In genomic region chr10:121090006-121090405, GRCm38 (mm10) we compare ENCODE assay signal across 10 mouse cellular contexts. TPM values are rescaled to one million over a fixed set of nuclear protein-coding genes. Genes with fewer than 3 reads are reported as not detected.
DNase-seq lines count a peak whose midpoint lies in the region; ATAC-seq and TF ChIP-seq lines count a peak whose summit lies in the region.
"Had no signal": no experiment of that assay in that cellular context is flagged by ENCODE, and none has a peak within 500 bp of the region (broad histone marks: within the 10 kb centered on the region; RNA-seq: fewer than 3 reads in every experiment).

No protein-coding gene starts in this region.

- no peaks in the 10 kb centered on the region for H3K9me3 ChIP-seq in kidney, embryonic 15.5 days (replicated peaks)
- H3K9me3 ChIP-seq in forebrain, embryonic 10.5 days: no peaks in the 10 kb centered on the region
- H3K9me3 ChIP-seq in liver, embryonic 11.5 days (ENCODE audit: control insufficient read depth, low read length): no peaks in the 10 kb centered on the region

- intact Hi-C loops in gastrocnemius, adult 2 months (cut with DNase I): no loop called here

- peak overlapping the region; percentile 46 for H3K4me2 ChIP-seq in kidney, embryonic 15.5 days
- peak overlapping the region; percentile 38 for H3K4me2 ChIP-seq in liver, embryonic 11.5 days

- no peak for ATAC-seq in kidney, embryonic 15.5 days (replicated peaks; ENCODE audit: low FRiP score)
- no peak for ATAC-seq in liver, embryonic 11.5 days (replicated peaks; ENCODE audit: low FRiP score)

- H3K27me3 ChIP-seq in kidney, embryonic 15.5 days: no peaks in the 10 kb centered on the region
- peaks cover 4% of the 10 kb centered on the region for H3K27me3 ChIP-seq in forebrain, embryonic 10.5 days (ENCODE audit: poor library complexity, severe bottlenecking)
- no peaks in the 10 kb centered on the region for H3K27me3 ChIP-seq in liver, embryonic 11.5 days (replicated peaks; ENCODE audit: control insufficient read depth, insufficient read depth, low read length)

- no peak for DNase-seq in kidney, postnatal 36 days
- DNase-seq in R1 (ENCODE audit: low read depth, low spot score) (peak; percentile 68), adipocyte (ENCODE audit: low spot score) (no peak)
- no peak for DNase-seq in forebrain, embryonic 10.5 days (ENCODE audit: extremely low spot score, low spot score)
- no peak for DNase-seq in liver, embryonic 11.5 days (ENCODE audit: low spot score)
- DNase-seq in adrenal gland, adult 8-10 months: no peak
- DNase-seq in gastrocnemius, adult 2 months: no peak
- DNase-seq: cerebellum, adult 2 months had no signal

- no peaks in the 10 kb centered on the region for H3K36me3 ChIP-seq in kidney, embryonic 15.5 days
- H3K36me3 ChIP-seq in forebrain, embryonic 10.5 days (replicated peaks): no peaks in the 10 kb centered on the region
- no peaks in the 10 kb centered on the region for H3K36me3 ChIP-seq in liver, embryonic 11.5 days (ENCODE audit: control insufficient read depth, insufficient read depth, low read length)

- H3K9ac ChIP-seq in kidney, embryonic 15.5 days: no peak overlapping the region
- no peak overlapping the region for H3K9ac ChIP-seq in liver, embryonic 11.5 days (ENCODE audit: low read depth, low read length)

- no peak overlapping the region for H3K4me3 ChIP-seq in kidney, embryonic 15.5 days (replicated peaks)
- H3K4me3 ChIP-seq in forebrain, embryonic 10.5 days: peak overlapping the region; percentile 27
- no peak overlapping the region for H3K4me3 ChIP-seq in liver, embryonic 11.5 days (ENCODE audit: low read depth, low read length)
- no peak overlapping the region for H3K4me3 ChIP-seq in gastrocnemius, adult 2 months
- H3K4me3 ChIP-seq: erythroblast, embryonic 14.5 days had no signal

- 0 out of 2 replicates have a peak, but pooled peaks cover 6% of the 10 kb centered on the region for H3K4me1 ChIP-seq in kidney, embryonic 15.5 days
- H3K4me1 ChIP-seq in forebrain, embryonic 10.5 days: peaks cover 18% of the 10 kb centered on the region
- no peaks in the 10 kb centered on the region for H3K4me1 ChIP-seq in liver, embryonic 11.5 days (replicated peaks; ENCODE audit: control insufficient read depth, insufficient read depth, low read length)

- no peak overlapping the region for H3K27ac ChIP-seq in kidney, embryonic 15.5 days
- H3K27ac ChIP-seq in forebrain, embryonic 10.5 days: no peak overlapping the region
- no peak overlapping the region for H3K27ac ChIP-seq in liver, embryonic 11.5 days (ENCODE audit: low read depth, low read length)
- H3K27ac ChIP-seq in gastrocnemius, adult 2 months: no peak overlapping the region

- 22% methylated on average over 8 of the region's 8 CpGs for WGBS in kidney, embryonic 15.5 days
- 18% methylated on average over 8 of the region's 8 CpGs for whole genome bisulfite sequencing in forebrain, embryonic 10.5 days
- WGBS in liver, embryonic 11.5 days: 22% methylated on average over 8 of the region's 8 CpGs

- no peak for TF ChIP-seq CTCF in gastrocnemius, adult 2 months (IDR thresholded peaks at IDR 0.05)

RNA-seq across cellular contexts. Expression of gene Wif1, which starts 56.2 kb away (rescaled TPM):
- polyA plus RNA-seq in kidney, embryonic 15.5 days (2015; fragmentation: Nextera tagmentation; extraction: Ambion mirVana): 2.1 and 3.9 TPM in 2 replicates
- 2.6 and 2.7 TPM in 2 replicates for polyA plus RNA-seq in forebrain, embryonic 10.5 days (2016; fragmentation: Nextera tagmentation; extraction: Ambion mirVana)
- 1.8 and 2.5 TPM in 2 replicates for polyA plus RNA-seq in liver, embryonic 11.5 days (2014; fragmentation: Nextera tagmentation; extraction: Ambion mirVana)
- total RNA-seq in adrenal gland, adult 8-10 months (2022): under 1 TPM in 1 of 4 experiments, not detected in 3; 0.24 TPM
- total RNA-seq in gastrocnemius, adult 2 months (2021): 1 to 10 TPM; 1.3 to 9.2 TPM
- polyA plus RNA-seq: erythroblast, embryonic 14.5 days had no signal
